Mouse (Mus musculus): ENCODE results near the gene Vdr. TPM values are rescaled to one million over a fixed set of nuclear protein-coding genes. Genes with fewer than 3 reads are reported as not detected.

Vdr gene
- polyA plus RNA-seq, 1 experiment from 2014 or later, result 20.6 TPM

DNA sequence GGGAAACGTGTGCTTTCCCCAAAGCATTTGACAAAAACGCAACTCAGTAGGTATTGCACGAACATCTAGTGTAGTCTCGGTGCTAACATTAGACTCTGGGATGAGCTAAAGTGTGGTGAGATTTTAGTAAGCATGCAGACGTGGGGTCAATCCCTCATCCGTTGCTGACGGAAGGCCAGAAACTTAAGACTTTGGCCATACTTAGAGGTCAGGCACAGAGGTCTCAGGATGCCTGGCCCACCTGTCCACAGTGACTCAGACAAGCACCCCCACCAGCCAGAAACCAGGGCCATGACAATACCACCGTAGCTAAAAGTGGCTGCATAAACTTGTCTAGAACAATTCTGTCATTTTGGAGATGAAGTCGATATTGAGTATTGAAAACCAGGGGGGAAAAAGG is 9.4 kb downstream of the Vdr start:
- ATAC-seq (replicated peaks; ENCODE audit: low FRiP score, low read depth) (no peak), DNase-seq (ENCODE audit: low spot score) (no peak)
- TF ChIP-seq CTCF (IDR thresholded peaks at IDR 0.05; ENCODE audit: low read depth), result no peak
- WGBS, result 76% methylated on average over 9 of the region's 9 CpGs
- Histone ChIP-seq H3K9ac (ENCODE audit: low read depth, low read length) (no peak overlapping the region), H3K27me3 (ENCODE audit: insufficient read depth, low read length) (no peaks in the 10 kb centered on the region), H3K4me2 (ENCODE audit: low read length) (no peak overlapping the region), H3K9me3 (replicated peaks; ENCODE audit: low read length) (no peaks in the 10 kb centered on the region), H3K4me3 (replicated peaks; ENCODE audit: low read depth, low read length) (no peak overlapping the region), H3K27ac (peak overlapping the region; percentile 43; the same call in 1 of the 2 replicates), H3K4me1 (replicated peaks; ENCODE audit: insufficient read depth, low read length) (peaks cover 12% of the 10 kb centered on the region; the same call in 1 of the 2 replicates), H3K36me3 (ENCODE audit: insufficient read depth, low read length) (no peaks in the 10 kb centered on the region)

GRCm38 (mm10) chr15:97900336-97900912 is 10.0 kb downstream of the Vdr start:
- Histone ChIP-seq H3K27ac (peak overlapping the region; percentile 43), H3K36me3 (ENCODE audit: insufficient read depth, low read length) (no peaks in the 10 kb centered on the region), H3K9ac (ENCODE audit: low read depth, low read length) (no peak overlapping the region), H3K4me1 (replicated peaks; ENCODE audit: insufficient read depth, low read length) (peaks cover 14% of the 10 kb centered on the region; the same call in 1 of the 2 replicates), H3K9me3 (replicated peaks; ENCODE audit: low read length) (no peaks in the 10 kb centered on the region), H3K4me2 (ENCODE audit: low read length) (no peak overlapping the region), H3K4me3 (replicated peaks; ENCODE audit: low read depth, low read length) (no peak overlapping the region), H3K27me3 (ENCODE audit: insufficient read depth, low read length) (no peaks in the 10 kb centered on the region)
- ATAC-seq (replicated peaks; ENCODE audit: low FRiP score, low read depth), result 0 out of 2 replicates have a peak, but pooled peaks have one; percentile 31
- no peak for DNase-seq (ENCODE audit: low spot score)
- TF ChIP-seq CTCF (IDR thresholded peaks at IDR 0.05; ENCODE audit: low read depth), result no peak
- 53% methylated on average over 12 of the region's 12 CpGs for WGBS

- H3K27me3 ChIP-seq (ENCODE audit: insufficient read depth, low read length), result no peaks in the 10 kb centered on the region
- no peaks in the 10 kb centered on the region for H3K36me3 ChIP-seq (ENCODE audit: insufficient read depth, low read length)
- no peak overlapping the region for H3K4me2 ChIP-seq (ENCODE audit: low read length)
- WGBS, result 72% methylated on average over 8 of the region's 8 CpGs
- TF ChIP-seq CTCF (IDR thresholded peaks at IDR 0.05; ENCODE audit: low read depth), result no peak
- no peaks in the 10 kb centered on the region for H3K9me3 ChIP-seq (replicated peaks; ENCODE audit: low read length)
- peak overlapping the region; percentile 43; the same call in 1 of the 2 replicates for H3K27ac ChIP-seq
- ATAC-seq (replicated peaks; ENCODE audit: low FRiP score, low read depth), result no peak
- no peak overlapping the region for H3K9ac ChIP-seq (ENCODE audit: low read depth, low read length)
- H3K4me3 ChIP-seq (replicated peaks; ENCODE audit: low read depth, low read length), result no peak overlapping the region
- peaks cover 16% of the 10 kb centered on the region; the same call in 1 of the 2 replicates for H3K4me1 ChIP-seq (replicated peaks; ENCODE audit: insufficient read depth, low read length)
- no peak for DNase-seq (ENCODE audit: low spot score)
These were observed 10.7 kb downstream of the Vdr start for GRCm38 (mm10) chr15:97899714-97900113.

GRCm38 (mm10) chr15:97898791-97899190 is 11.6 kb downstream of the Vdr start:
- Histone ChIP-seq H3K27ac (no peak overlapping the region), H3K4me1 (replicated peaks; ENCODE audit: insufficient read depth, low read length) (peaks cover 16% of the 10 kb centered on the region; the same call in 1 of the 2 replicates), H3K27me3 (ENCODE audit: insufficient read depth, low read length) (no peaks in the 10 kb centered on the region), H3K9ac (ENCODE audit: low read depth, low read length) (no peak overlapping the region), H3K9me3 (replicated peaks; ENCODE audit: low read length) (no peaks in the 10 kb centered on the region), H3K36me3 (ENCODE audit: insufficient read depth, low read length) (no peaks in the 10 kb centered on the region), H3K4me2 (ENCODE audit: low read length) (no peak overlapping the region), H3K4me3 (replicated peaks; ENCODE audit: low read depth, low read length) (no peak overlapping the region)
- DNase-seq (ENCODE audit: low spot score) (no peak), ATAC-seq (replicated peaks; ENCODE audit: low FRiP score, low read depth) (no peak)
- WGBS, result 86% methylated on average over 5 of the region's 5 CpGs
- TF ChIP-seq CTCF (IDR thresholded peaks at IDR 0.05; ENCODE audit: low read depth), result no peak

GRCm38 (mm10) chr15:97896861-97897654 is 13.4 kb downstream of the Vdr start:
- 47% methylated on average over 16 of the region's 16 CpGs for WGBS
- ATAC-seq (replicated peaks; ENCODE audit: low FRiP score, low read depth) (no peak), DNase-seq (ENCODE audit: low spot score) (no peak)
- peak overlapping the region; percentile 82 for H3K27ac ChIP-seq
- no peak overlapping the region for H3K4me3 ChIP-seq (replicated peaks; ENCODE audit: low read depth, low read length)
- no peak for TF ChIP-seq CTCF (IDR thresholded peaks at IDR 0.05; ENCODE audit: low read depth)
- H3K27me3 ChIP-seq (ENCODE audit: insufficient read depth, low read length), result no peaks in the 10 kb centered on the region
- H3K9ac ChIP-seq (ENCODE audit: low read depth, low read length), result 0 out of 2 replicates have a peak overlapping the region, but pooled peaks have one; percentile 23
- no peaks in the 10 kb centered on the region for H3K9me3 ChIP-seq (replicated peaks; ENCODE audit: low read length)
- no peak overlapping the region for H3K4me2 ChIP-seq (ENCODE audit: low read length)
- H3K36me3 ChIP-seq (ENCODE audit: insufficient read depth, low read length), result no peaks in the 10 kb centered on the region
- H3K4me1 ChIP-seq (replicated peaks; ENCODE audit: insufficient read depth, low read length), result peaks cover 17% of the 10 kb centered on the region; the same call in 1 of the 2 replicates

DNA sequence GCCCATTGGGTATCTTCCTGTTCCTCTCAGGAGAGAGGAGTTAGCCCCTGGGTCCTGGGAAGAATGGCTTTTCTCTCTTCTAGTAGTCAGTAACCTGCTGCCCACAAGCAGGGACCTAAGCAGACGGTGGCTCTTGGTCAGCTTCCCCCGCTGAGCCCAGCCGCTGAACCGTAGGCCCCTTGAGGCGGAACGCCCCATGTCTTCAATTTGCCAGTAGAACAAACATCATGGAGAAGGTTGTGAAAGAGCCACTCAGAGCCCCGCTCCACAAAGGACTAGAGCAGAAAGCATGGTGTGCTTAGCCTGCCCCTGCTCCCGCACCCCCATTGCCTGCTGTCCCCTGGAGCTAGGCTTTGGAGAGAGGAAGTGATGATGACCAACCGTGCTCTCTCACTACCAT is 14.1 kb downstream of the Vdr start:
- H3K27ac ChIP-seq, result peak overlapping the region; percentile 82
- ATAC-seq (replicated peaks; ENCODE audit: low FRiP score, low read depth) (peak; percentile 58), DNase-seq (ENCODE audit: low spot score) (peak; percentile 35)
- H3K9ac ChIP-seq (ENCODE audit: low read depth, low read length), result 0 out of 2 replicates have a peak overlapping the region, but pooled peaks have one; percentile 23
- 42% methylated on average over 9 of the region's 9 CpGs for WGBS
- no peaks in the 10 kb centered on the region for H3K9me3 ChIP-seq (replicated peaks; ENCODE audit: low read length)
- H3K4me1 ChIP-seq (replicated peaks; ENCODE audit: insufficient read depth, low read length), result peaks cover 20% of the 10 kb centered on the region; the same call in 1 of the 2 replicates
- no peaks in the 10 kb centered on the region for H3K27me3 ChIP-seq (ENCODE audit: insufficient read depth, low read length)
- no peak overlapping the region for H3K4me3 ChIP-seq (replicated peaks; ENCODE audit: low read depth, low read length)
- no peak for TF ChIP-seq CTCF (IDR thresholded peaks at IDR 0.05; ENCODE audit: low read depth)
- no peak overlapping the region for H3K4me2 ChIP-seq (ENCODE audit: low read length)
- H3K36me3 ChIP-seq (ENCODE audit: insufficient read depth, low read length), result no peaks in the 10 kb centered on the region

Measured in kidney, postnatal 0 days (tissue).